Mouse (Mus musculus) 3134 (cell line): ENCODE measurements at regions not wholly inside any gene's neighbourhood (a gene's known extent, or its start where the extent isn't known, plus 50 kb on each side); places are given as distances from the start of the nearest gene placed in this dataset.

ENCODE experiments used
- DNase-seq: peaks from one replicate; pipeline ENCODE4 v3.0.0-alpha.2; 2011; ENCODE audit warnings: low spot score; ENCODE audit not compliant: insufficient read length; ENCODE audit errors: extremely low read depth

DNA sequence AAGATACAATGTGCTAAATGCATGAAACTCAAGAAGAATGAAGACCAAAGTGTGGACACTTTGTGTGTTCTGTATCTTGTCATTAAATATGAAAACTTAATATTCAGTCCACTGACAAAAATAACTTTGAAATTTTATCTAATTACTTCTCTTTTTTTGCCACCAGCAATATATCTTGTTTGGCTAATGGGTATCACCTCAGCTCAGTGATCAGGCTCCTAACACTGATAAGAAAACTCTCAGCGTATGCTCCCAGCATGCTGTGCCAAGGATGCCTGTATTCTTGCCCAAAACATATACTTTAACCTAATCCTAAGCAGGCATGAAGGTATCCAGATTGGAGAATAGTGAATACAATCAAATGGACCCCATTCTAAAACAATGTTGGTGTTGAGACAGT, 53.3 kb upstream of the Ptpn12 start:
- no peak for DNase-seq

DNA sequence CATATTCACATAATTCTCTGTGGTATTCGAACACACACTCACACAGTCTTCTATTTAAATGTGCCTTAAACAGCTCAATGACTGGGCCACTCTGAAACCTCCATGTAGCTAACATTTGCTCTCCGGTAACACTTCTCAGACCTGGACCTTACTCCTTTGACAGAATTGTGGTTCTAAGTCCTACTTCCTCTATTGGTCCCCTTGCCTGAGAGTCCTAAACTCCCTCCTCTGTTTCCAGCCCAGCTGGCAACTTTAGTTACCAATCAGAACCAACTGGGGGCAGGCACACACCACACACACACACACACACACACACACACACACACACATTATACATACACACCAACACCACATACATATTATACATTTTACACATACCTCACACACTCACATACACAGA, 57.7 kb upstream of the Ptpn12 start:
- no peak for DNase-seq

DNA sequence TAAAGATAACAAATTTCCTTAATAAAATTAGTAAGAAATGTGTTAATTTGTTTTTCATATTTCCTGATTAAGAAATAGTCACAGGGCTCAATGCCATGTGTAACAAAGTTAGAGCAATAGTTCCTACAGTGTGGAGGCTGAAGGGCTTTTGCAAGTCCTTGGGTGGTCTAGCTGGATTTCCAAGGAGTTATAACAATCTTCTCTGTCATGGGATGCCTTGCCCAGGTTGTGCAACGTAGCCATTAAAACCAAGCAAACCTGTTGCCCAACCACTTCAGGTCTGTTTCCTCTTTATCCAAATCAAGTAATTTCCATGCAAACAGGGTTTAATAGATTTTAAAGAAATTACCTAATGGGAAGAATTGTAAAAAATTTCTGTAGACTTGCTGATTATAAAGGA, 59.8 kb upstream of the Ptpn12 start:
- no peak for DNase-seq

DNA sequence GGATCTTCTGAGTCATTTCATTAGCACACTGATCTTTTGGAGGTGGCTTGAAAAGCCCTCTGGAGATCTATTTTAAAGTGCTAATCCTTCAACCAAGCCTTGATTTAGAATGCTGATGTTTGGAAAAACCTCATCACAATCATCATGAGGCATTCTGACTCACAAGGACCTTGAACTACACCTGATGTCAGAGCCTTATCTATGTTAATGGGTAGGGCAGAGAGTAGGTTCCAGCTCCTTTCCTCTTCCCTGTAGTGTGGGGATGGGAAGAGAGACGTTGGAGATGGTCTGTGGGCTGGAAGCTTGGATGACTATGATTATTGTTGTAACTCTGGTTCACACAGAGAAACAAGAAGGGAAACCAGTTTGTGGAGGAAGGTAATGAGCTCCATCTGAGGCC, 63.0 kb upstream of the Gsap start:
- no peak for DNase-seq

DNA sequence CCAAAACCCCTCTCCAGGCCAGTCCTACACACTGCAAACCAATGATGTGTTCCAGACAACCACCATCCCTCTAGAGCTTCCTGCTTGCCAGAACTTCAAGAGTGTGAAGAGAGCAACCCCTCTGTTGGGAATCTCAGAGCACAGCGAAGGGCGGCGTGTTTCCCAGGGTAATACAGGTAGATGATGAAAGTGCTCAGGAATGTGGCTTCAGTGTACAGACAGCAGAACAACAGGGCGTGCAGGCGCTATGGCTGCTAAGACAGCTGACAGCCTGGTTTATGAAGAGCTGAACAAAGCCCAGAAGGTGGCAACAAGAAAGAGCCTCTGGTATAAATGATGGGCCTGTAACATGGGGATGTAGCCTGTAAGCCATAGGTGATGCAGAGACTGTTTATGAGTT, 61.0 kb upstream of the Gsap start:
- DNase-seq, result no peak

DNA sequence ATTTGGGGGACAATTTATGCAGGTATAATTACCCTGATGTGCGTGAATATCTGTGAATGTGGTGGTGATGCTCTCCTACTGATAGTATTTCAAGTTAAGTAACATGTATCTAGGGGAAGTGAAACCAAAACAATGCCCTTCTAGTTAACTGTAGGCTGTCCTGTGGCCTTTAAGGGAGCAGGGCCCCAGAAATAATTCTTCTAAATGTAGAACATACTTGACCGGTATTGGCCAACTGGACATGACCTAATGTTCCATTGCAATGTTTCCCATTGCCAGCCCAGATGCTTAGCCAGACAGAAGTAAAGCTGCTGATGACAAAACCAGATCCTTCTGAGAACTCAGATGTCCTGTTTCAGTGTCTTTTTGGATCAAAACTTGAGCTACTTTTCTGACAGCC, 54.9 kb upstream of the Gsap start:
- no peak for DNase-seq

DNA sequence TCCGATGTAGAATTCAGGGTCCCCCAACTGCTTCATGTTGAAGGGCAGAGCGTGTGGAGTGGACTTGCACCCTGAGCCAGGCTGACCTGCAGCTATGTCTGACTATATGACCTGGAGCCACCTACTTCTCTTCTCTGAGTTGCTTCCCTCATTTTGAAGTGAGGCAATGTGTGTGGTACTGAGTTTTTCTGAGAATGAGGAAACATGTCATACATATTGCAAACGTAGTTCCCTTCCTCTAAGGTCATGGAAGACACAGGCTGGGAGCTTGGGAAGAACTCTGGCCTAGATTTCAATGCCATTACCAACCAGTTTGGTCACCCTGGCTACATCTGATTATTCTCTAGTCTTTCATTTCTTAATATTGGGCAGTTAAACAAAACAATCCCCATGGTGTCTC, 54.1 kb upstream of the Gsap start:
- DNase-seq, result no peak

DNA sequence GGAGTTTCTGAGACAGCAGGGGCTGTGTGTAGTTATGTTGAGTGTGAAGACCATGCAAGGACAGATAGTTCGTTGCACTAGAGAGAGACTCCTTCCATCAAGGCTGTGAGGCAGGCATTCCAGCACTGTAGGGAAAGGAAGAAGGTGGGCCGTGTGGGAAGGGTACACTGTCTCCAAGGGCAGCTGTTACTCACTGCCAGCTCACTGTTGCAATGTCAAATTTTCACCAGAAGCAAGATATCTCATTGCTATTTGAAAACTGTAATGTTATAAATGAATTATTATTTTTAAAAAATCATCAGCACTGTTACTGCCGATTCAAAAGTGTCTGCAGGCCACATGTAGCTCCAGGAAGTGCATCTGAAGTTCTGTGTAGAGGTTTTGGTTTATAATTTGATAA, 50.6 kb upstream of the Gsap start:
- DNase-seq, result no peak

DNA sequence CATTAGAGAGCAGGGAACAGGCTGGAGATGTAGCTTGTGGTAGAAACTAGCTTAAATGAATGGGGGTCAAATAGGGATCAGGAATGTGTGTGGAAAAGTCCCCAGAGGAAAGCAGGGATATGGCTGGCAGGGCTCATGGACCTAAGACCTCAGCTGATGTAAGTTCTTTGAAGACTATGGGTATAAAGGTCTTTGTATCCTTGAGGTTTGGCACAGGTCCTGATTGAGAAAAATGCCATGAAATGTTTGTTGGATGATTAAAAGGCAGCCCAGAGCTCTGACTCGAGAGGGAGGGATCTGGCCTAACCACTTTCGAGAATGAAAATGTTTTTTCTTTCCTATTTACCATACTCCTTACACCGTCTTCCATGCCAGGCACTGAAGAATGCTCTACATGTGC, 50.0 kb upstream of the Gsap start:
- DNase-seq, result peak; percentile 37
